Mouse (Mus musculus): ENCODE results near the gene Neto2.
A peak's percentile ranks its signal among the peaks of the same experiment; 100 is the strongest.
"Not testable (repeated sequence)": the region's sequence is repeated elsewhere in the genome, so short reads cannot be mapped to it uniquely, and the experiment has no call there.

Gene Neto2

GRCm38 (mm10) chr8:85700751-85701351 is at the start of gene Neto2:
TSS of gene Neto2 (minus strand) at chr8:85700924.
- DNase-seq (ENCODE audit: low spot score) = peak; percentile 85

GRCm38 (mm10) chr8:85745053-85745452 is 44.3 kb upstream of the Neto2 start:
- no peak for DNase-seq (ENCODE audit: low spot score)

- DNase-seq (ENCODE audit: low spot score) = no peak
These were observed 29.8 kb upstream of the Neto2 start for GRCm38 (mm10) chr8:85730545-85730944.

GRCm38 (mm10) chr8:85717271-85717670 is 16.5 kb upstream of the Neto2 start:
- no peak for DNase-seq (ENCODE audit: low spot score)

GRCm38 (mm10) chr8:85716696-85717095 is 16.0 kb upstream of the Neto2 start:
- no peak for DNase-seq (ENCODE audit: low spot score)

- DNase-seq (ENCODE audit: low spot score) = no peak
These were observed 6.3 kb upstream of the Neto2 start for GRCm38 (mm10) chr8:85706988-85707387.

GRCm38 (mm10) chr8:85700101-85700750 is 498 bp downstream of the Neto2 start:
- DNase-seq (ENCODE audit: low spot score) = peak; percentile 87

- DNase-seq (ENCODE audit: low spot score) = peak; percentile 87
These were observed 1.7 kb downstream of the Neto2 start for GRCm38 (mm10) chr8:85699051-85699450.

GRCm38 (mm10) chr8:85665146-85665545 is 35.6 kb downstream of the Neto2 start:
- peak; percentile 45 for DNase-seq (ENCODE audit: low spot score)

GRCm38 (mm10) chr8:85661995-85662394 is 38.7 kb downstream of the Neto2 start:
- DNase-seq (ENCODE audit: low spot score) = peak; percentile 75

GRCm38 (mm10) chr8:85651201-85651600 is 49.5 kb downstream of the Neto2 start:
- DNase-seq (ENCODE audit: low spot score) = no peak

- DNase-seq (ENCODE audit: low spot score) = no peak
These were observed 52.2 kb downstream of the Neto2 start for GRCm38 (mm10) chr8:85648553-85648952.

- DNase-seq (ENCODE audit: low spot score) = no peak
These were observed 55.6 kb downstream of the Neto2 start for GRCm38 (mm10) chr8:85644921-85645665.

- no peak for DNase-seq (ENCODE audit: low spot score)
These were observed 76.3 kb downstream of the Neto2 start for GRCm38 (mm10) chr8:85624450-85624849.

- no peak for DNase-seq (ENCODE audit: low spot score)
These were observed 77.5 kb downstream of the Neto2 start for GRCm38 (mm10) chr8:85623246-85623645.

GRCm38 (mm10) chr8:85618789-85619188 is 81.9 kb downstream of the Neto2 start:
- DNase-seq (ENCODE audit: low spot score) = no peak

GRCm38 (mm10) chr8:85617125-85617524 is 83.6 kb downstream of the Neto2 start:
- not testable (repeated sequence) for DNase-seq (ENCODE audit: low spot score)

GRCm38 (mm10) chr8:85608836-85609235 is 91.9 kb downstream of the Neto2 start:
- no peak for DNase-seq (ENCODE audit: low spot score)

GRCm38 (mm10) chr8:85607804-85608203 is 92.9 kb downstream of the Neto2 start:
- DNase-seq (ENCODE audit: low spot score) = no peak

GRCm38 (mm10) chr8:85606974-85607373 is 93.8 kb downstream of the Neto2 start:
- DNase-seq (ENCODE audit: low spot score) = no peak

GRCm38 (mm10) chr8:85606561-85606960 is 94.2 kb downstream of the Neto2 start:
- DNase-seq (ENCODE audit: low spot score) = no peak

GRCm38 (mm10) chr8:85604201-85604600 is 96.5 kb downstream of the Neto2 start:
- DNase-seq (ENCODE audit: low spot score) = no peak
